Mouse (Mus musculus) spleen, postnatal 14 days (tissue): ENCODE measurements around the gene Ang5.
"Not testable (repeated sequence)": the region's sequence is repeated elsewhere in the genome, so short reads cannot be mapped to it uniquely, and the experiment has no call there.

Experiments
- DNase-seq, 2 experiments: peaks; one replicate each; pipeline ENCODE4 v3.0.0; 2021 to 2022; ENCODE audit warnings: low spot score in 2 of 2

Ang5 gene

GRCm38 (mm10) chr14:43956769-43957168, at the start of gene Ang5:
TSS of gene Ang5 (plus strand) at chr14:43957069.
- DNase-seq: not testable (repeated sequence)

- DNase-seq: not testable (repeated sequence)
Observed at GRCm38 (mm10) chr14:43918214-43918613, 38.7 kb upstream of the Ang5 start.

- DNase-seq: not testable (repeated sequence)
Observed at GRCm38 (mm10) chr14:43923459-43923858, 33.4 kb upstream of the Ang5 start, which contains the start of gene Ear10. TSS of gene Ear10 (minus strand) at chr14:43923559.

- DNase-seq: peak; percentile 6
Observed at GRCm38 (mm10) chr14:43924688-43925403, 32.0 kb upstream of the Ang5 start, which contains the start of gene Gm8113. TSS of gene Gm8113 (plus strand) at chr14:43925390.

- not testable (repeated sequence) for DNase-seq
Observed at GRCm38 (mm10) chr14:43925404-43925950, 31.4 kb upstream of the Ang5 start.

GRCm38 (mm10) chr14:43932991-43933390, 23.9 kb upstream of the Ang5 start:
- not testable (repeated sequence) for DNase-seq

GRCm38 (mm10) chr14:43933399-43933798, 23.5 kb upstream of the Ang5 start:
- not testable (repeated sequence) for DNase-seq

GRCm38 (mm10) chr14:43953382-43953781, 3.5 kb upstream of the Ang5 start:
- not testable (repeated sequence) for DNase-seq

GRCm38 (mm10) chr14:43955074-43955473, 1.8 kb upstream of the Ang5 start:
- DNase-seq: not testable (repeated sequence)

GRCm38 (mm10) chr14:43983454-43983853, 26.6 kb downstream of the Ang5 start:
- DNase-seq: no peak

- peak in 1 of 2 experiments; percentile 16 for DNase-seq
Observed at GRCm38 (mm10) chr14:43983897-43984296, 27.0 kb downstream of the Ang5 start.

- no peak for DNase-seq
Observed at GRCm38 (mm10) chr14:43986147-43986546, 29.3 kb downstream of the Ang5 start.

GRCm38 (mm10) chr14:43987404-43987803, 30.5 kb downstream of the Ang5 start:
- DNase-seq: peak; percentile 34 to 61

GRCm38 (mm10) chr14:43998455-43999000, 41.7 kb downstream of the Ang5 start:
- DNase-seq: not testable (repeated sequence)

- DNase-seq: no peak
Observed at GRCm38 (mm10) chr14:44001600-44001999, 44.7 kb downstream of the Ang5 start.

- no peak for DNase-seq
Observed at GRCm38 (mm10) chr14:44002169-44002568, 45.3 kb downstream of the Ang5 start, which contains the start of gene Ang6. TSS of gene Ang6 (minus strand) at chr14:44002269.

GRCm38 (mm10) chr14:44008021-44008420, 51.2 kb downstream of the Ang5 start:
- DNase-seq: not testable (repeated sequence)

GRCm38 (mm10) chr14:44009686-44010085, 52.8 kb downstream of the Ang5 start:
- DNase-seq: not testable (repeated sequence)
